Mouse (Mus musculus) megakaryocyte progenitor cell, adult 5-6 weeks (primary cell): Measurements from ENCODE around the gene Ssbp4. TPM values are rescaled to one million over a fixed set of nuclear protein-coding genes. Genes with fewer than 3 reads are reported as not detected.
A peak's percentile ranks its signal among the peaks of the same experiment; 100 is the strongest.

Experiments used
- ATAC-seq: replicated peaks from 2 replicates; pipeline ENCODE4 v1.8.0; 2016; ENCODE audit warnings: mild to moderate bottlenecking, moderate TSS enrichment, inconsistent platforms; ENCODE audit not compliant: poor library complexity
- total RNA-seq, 2 experiments: library from RNA; stranded (forward) in 1 of 2; stranded (reverse) in 1 of 2; fragments of 157-497, 149-512 nt in 1 of 2; fragments of 200-1000 nt in 1 of 2; gene quantifications; 2 replicates each; pipeline versions ENCODE4 v1.2.3 to v1.2.4; 2015 to 2017

Ssbp4 gene
- total RNA-seq, 2 experiments from 2014 or later, result 40.2 to 40.7 TPM

DNA sequence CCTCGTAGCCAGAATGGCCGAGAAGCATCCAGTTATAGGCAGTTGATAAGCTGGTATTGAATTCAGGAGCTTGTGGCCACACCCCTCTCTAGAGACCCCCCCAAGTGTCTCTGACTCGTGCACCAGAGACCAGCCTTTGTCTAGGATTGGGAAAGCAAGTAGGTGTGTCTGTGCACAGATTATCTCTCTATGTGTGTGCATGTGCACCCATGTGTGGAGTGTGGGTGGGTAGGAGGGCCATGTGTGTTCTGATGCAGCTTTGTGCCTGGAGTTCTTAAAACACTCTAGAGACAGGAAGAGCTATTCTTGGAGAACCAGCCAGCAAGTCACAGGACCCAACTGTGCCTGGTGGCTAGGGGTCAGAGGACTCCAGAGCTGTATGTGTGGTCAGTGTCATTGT is 48.1 kb downstream of the Ssbp4 start:
- ATAC-seq, result no peak

DNA sequence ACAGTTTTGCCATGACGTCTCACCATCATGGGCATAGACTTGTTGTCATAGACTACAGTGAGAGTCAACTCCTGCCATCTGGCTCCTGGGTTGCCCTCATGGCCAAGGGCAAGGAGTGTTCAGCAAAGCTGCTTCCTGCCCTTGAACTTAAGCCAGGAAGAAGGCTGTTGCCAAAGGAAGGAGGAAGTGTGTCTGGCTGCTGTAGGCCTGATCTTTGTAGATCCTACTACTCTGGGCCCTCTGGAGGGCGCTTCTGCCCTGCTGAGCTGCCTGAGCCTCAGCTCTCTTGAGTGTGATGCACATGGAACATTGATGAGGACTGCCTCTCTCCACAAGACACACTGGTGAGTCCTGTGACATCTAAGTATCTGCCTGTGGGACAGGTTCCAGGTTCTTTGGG is 48.6 kb downstream of the Ssbp4 start:
- ATAC-seq, result peak; percentile 65

DNA sequence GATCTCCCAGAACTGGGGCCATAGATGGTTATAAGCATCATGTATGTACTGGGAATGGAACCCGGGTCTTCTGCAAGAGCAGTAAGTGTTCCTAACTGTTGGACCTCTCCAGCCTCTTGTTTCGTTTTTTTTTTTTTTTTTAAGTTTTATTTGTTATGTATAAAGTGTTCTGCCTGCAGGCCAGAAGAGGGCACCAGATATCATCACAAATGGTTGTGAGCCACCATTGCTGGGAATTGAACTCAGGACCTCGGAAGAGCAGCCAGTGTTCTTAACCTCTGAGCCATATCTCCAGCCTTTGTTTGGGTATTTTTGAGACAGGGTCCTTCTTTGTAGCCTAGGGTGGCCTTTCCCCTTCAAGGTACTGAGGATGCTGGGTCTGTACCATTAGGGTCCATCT is 49.7 kb downstream of the Ssbp4 start:
- no peak for ATAC-seq

DNA sequence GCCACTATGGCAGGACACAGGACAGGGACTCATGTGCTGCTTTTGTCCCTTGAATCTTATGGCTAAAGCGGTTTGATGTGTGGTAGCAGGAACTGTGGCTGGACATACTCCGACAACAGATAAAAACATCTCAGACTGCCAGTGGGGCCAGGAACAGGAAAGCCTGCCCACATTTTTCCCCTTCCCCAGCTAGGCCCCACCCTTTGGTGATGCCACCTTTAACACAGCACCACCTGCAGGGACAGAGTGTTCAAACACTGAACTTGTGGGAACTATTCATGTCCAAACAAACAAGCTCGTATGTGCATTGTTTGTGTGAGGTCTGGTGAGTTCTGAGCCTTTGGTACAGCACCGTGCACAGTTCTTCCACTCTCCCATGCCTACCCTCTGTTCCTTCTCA is 50.3 kb downstream of the Ssbp4 start:
- ATAC-seq, result peak; percentile 51

DNA sequence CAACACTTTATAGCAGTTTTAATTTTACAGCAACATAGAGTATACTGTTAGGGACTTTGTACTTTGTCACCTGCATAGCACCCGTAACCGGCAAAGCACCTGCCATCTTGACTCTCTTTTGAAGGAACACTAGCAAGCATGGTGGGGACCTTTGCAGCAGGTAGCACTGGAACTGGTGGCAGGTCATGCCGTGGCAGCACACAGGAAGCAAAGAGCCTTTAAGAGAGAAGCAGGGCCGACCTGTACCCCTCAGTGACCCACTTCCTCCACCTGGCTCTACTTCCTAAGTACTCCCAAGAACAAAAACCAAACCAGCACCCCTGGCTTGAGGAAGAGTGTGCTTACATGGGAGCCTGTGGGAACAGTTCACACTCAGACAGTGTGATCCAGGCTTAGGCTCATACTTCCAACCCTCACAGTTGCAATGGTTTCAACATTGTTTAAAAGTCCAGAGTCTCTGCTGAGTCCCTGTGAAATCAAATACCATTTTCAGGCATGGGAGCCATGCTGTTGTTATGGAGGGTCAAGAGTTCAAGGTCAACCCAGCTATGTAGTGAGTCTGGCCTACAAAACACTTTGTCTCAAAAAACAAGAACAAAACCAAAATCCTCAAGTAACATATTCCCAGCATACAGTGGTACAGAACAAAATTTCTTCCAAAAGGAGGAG is 53.5 kb downstream of the Ssbp4 start:
- ATAC-seq, result no peak

DNA sequence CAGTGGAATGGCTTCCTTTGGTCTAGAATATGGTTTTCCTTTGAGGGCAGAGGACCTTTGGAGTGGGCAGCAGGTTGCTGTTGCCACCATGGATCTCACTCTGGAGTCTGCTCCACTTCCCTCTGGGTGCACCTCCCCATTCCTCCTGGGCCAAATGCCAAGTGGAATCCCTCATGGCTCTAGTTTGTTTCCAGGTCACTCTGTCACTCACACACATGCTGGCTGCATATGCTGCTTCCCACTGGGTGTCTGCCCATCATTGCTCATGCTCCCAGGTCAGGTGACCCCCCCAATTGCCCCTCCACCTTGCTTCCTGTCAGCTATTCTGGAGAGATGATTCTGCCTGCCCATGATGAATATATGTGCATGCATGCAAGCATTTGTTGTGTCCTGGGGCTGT is 54.9 kb downstream of the Ssbp4 start:
- ATAC-seq, result no peak

DNA sequence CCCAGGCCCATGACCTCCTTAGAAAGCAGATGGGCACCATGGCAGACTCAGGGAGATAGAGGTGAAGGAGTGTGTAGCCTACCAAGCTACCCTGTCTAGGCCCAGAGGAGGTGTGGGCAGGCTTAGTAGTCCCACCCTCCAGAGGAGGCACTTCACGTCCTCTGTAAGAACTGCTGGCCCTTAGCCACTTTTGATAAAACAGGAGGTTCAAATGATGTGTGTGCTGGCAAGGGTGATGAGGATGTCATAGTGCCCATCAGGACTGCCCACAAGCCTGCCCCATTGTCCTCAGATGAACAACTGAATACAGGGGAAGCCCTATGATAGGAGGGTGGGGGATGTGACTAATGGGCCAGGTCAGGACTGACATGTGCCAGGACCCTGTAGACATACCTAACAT is 55.8 kb downstream of the Ssbp4 start:
- ATAC-seq, result peak; percentile 51

DNA sequence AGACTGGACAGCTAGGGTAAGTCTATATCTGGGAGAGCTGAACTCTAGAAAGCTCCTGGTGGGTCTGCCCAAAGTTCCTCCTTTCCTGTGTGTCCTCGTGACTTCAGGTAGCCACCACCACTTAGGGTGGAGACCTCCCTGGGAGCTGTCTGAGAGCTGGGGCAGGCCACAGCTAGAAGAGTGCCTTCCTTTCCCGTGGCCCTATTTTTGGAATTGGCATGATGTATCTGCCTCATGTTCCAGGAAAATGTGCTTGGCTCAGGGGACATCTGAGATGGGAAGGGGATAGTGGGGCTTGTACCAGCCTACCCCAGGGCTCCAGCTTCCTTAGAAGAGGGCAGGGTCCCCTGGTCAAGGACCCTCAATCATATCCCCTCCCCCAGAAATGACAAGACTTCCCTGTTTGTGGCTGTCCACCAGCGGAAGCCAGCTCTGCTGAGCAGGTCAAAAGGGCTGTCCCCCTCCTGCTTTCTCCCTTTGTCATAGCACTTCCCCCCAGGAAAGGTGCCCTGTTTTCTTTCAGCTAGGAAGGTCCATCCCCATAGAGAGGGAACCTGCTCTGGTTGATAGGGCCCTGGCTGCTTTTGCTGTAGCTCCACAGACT is 57.0 kb downstream of the Ssbp4 start:
- ATAC-seq, result no peak

DNA sequence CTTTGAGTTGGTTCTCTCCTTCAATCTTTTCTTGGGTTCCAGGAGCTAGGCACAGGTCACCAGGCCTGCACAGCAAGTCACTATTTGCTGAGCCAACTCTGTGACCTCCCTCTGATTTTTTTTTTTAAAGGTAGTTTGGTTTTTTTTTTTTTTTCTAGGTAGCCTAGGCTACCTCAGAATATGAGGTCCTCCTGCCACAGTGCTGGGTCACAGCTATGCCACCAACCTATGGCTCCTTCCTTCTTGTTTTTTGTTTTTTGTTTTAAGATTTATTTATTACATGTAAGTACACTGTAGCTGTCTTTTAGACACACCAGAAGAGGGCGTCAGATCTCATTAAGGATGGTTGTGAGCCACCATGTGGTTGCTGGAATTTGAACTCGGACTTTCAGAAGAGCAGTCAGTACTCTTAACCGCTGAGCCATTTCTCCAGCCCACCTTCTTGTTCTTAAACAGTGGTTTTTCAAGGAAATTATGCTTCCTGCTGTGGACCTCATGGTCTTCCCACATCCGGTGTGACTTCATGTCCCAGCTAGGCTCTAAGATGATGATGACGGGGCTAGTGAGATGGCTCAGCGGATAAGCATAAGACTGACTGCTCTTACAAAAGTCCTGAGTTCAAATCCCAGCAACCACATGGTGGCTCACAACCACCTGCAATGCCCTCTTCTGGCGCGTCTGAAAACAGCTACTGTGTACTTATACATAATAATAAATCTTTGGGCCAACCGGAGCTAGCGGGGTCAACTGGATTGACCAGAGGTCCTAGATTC is 59.1 kb downstream of the Ssbp4 start:
- peak; percentile 81 for ATAC-seq

DNA sequence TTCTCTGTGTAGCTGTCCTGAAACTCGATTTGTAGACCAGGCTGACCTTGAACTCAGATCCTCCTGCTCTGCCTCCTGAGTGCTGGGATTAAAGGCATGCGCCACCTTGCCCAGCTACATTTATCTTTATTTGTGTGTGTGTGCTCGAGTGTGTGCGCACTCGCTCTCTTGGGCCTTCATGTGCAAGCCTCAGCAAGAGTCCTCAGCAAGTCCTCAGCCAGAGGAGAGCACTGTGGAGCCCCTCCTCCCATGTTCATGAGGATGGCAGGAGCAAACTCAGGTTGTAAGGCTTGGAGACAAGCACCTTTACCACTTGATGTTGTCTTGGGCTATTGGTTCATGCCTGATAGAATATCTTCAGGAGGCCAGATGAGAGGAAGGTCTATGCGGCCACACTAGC is 60.9 kb downstream of the Ssbp4 start:
- no peak for ATAC-seq

Other genes starting within 250 kb of the Ssbp4 start
- gene Comp, start 235.3 kb downstream of the Ssbp4 start, total RNA-seq (2015), result not detected in 2 replicates
- gene Comp, start 235.3 kb downstream of the Ssbp4 start, total RNA-seq (2017), result 0.07 TPM in 1 of 2 replicates, not detected in the other
- gene Crtc1, start 169.3 kb downstream of the Ssbp4 start, total RNA-seq (2015), result 7.8 and 9.3 TPM in 2 replicates
- gene Crtc1, start 169.3 kb downstream of the Ssbp4 start, total RNA-seq (2017), result 2.7 and 6.6 TPM in 2 replicates
- gene Klhl26, start 131.9 kb downstream of the Ssbp4 start, total RNA-seq (2015), result 4.7 and 5.1 TPM in 2 replicates
- 3.5 and 3.6 TPM in 2 replicates for gene Klhl26, start 131.9 kb downstream of the Ssbp4 start, total RNA-seq (2017)
- gene Tmem59l, start 121.5 kb downstream of the Ssbp4 start, total RNA-seq (2015), result not detected in 2 replicates
- gene Tmem59l, start 121.5 kb downstream of the Ssbp4 start, total RNA-seq (2017), result not detected in 2 replicates
- gene Crlf1, start 115.7 kb downstream of the Ssbp4 start, total RNA-seq (2015), result not detected in 2 replicates
- not detected in 2 replicates for gene Crlf1, start 115.7 kb downstream of the Ssbp4 start, total RNA-seq (2017)
- gene Rex1bd, start 102.1 kb downstream of the Ssbp4 start, total RNA-seq (2015), result 40.6 and 41.3 TPM in 2 replicates
- 42.1 and 50.4 TPM in 2 replicates for gene Rex1bd, start 102.1 kb downstream of the Ssbp4 start, total RNA-seq (2017)
- 3,077 and 3,244 TPM in 2 replicates for gene Uba52, start 98.1 kb downstream of the Ssbp4 start, total RNA-seq (2015)
- 4,035 and 5,307 TPM in 2 replicates for gene Uba52, start 98.1 kb downstream of the Ssbp4 start, total RNA-seq (2017)
- gene Fkbp8, start 81.1 kb downstream of the Ssbp4 start, total RNA-seq (2015), result 74.6 and 90.4 TPM in 2 replicates
- 114 and 133 TPM in 2 replicates for gene Fkbp8, start 81.1 kb downstream of the Ssbp4 start, total RNA-seq (2017)
- 88.0 and 106 TPM in 2 replicates for gene Kxd1, start 80.9 kb downstream of the Ssbp4 start, total RNA-seq (2015)
- gene Kxd1, start 80.9 kb downstream of the Ssbp4 start, total RNA-seq (2017), result 63.1 and 84.4 TPM in 2 replicates
- gene Ell, start 69.4 kb downstream of the Ssbp4 start, total RNA-seq (2015), result 8.5 and 8.7 TPM in 2 replicates
- gene Ell, start 69.4 kb downstream of the Ssbp4 start, total RNA-seq (2017), result 9.1 and 9.5 TPM in 2 replicates
- 26.1 and 39.0 TPM in 2 replicates for gene Isyna1, start 14.5 kb downstream of the Ssbp4 start, total RNA-seq (2015)
- gene Isyna1, start 14.5 kb downstream of the Ssbp4 start, total RNA-seq (2017), result 42.9 and 45.4 TPM in 2 replicates
- gene Lrrc25, start 7.3 kb upstream of the Ssbp4 start, total RNA-seq (2015), result 6.2 and 12.9 TPM in 2 replicates
- gene Lrrc25, start 7.3 kb upstream of the Ssbp4 start, total RNA-seq (2017), result 4.7 and 5.4 TPM in 2 replicates
- gene Gdf15, start 23.6 kb upstream of the Ssbp4 start, total RNA-seq (2015), result not detected in 2 replicates
- gene Gdf15, start 23.6 kb upstream of the Ssbp4 start, total RNA-seq (2017), result not detected in 2 replicates
- gene Pgpep1, start 51.5 kb upstream of the Ssbp4 start, total RNA-seq (2015), result 11.7 and 11.8 TPM in 2 replicates
- gene Pgpep1, start 51.5 kb upstream of the Ssbp4 start, total RNA-seq (2017), result 3.6 and 5.2 TPM in 2 replicates
- gene Lsm4, start 64.4 kb upstream of the Ssbp4 start, total RNA-seq (2015), result 121 and 125 TPM in 2 replicates
- 214 and 249 TPM in 2 replicates for gene Lsm4, start 64.4 kb upstream of the Ssbp4 start, total RNA-seq (2017)
- gene Jund, start 90.1 kb upstream of the Ssbp4 start, total RNA-seq (2015), result 16.1 and 29.1 TPM in 2 replicates
- 19.8 and 21.0 TPM in 2 replicates for gene Jund, start 90.1 kb upstream of the Ssbp4 start, total RNA-seq (2017)
- 0.07 TPM in 1 of 2 replicates, not detected in the other for gene Iqcn, start 94.6 kb upstream of the Ssbp4 start, total RNA-seq (2015)
- not detected in 2 replicates for gene Iqcn, start 94.6 kb upstream of the Ssbp4 start, total RNA-seq (2017)
- gene Gm3336, start 109.7 kb upstream of the Ssbp4 start, total RNA-seq (2015), result not detected in 2 replicates
- gene Gm3336, start 109.7 kb upstream of the Ssbp4 start, total RNA-seq (2017), result 0.12 TPM in 1 of 2 replicates, not detected in the other
- gene Pde4c, start 114.8 kb upstream of the Ssbp4 start, total RNA-seq (2015), result 0.39 TPM in 1 of 2 replicates, not detected in the other
- gene Pde4c, start 114.8 kb upstream of the Ssbp4 start, total RNA-seq (2017), result not detected in 2 replicates
- gene Rab3a, start 145.8 kb upstream of the Ssbp4 start, total RNA-seq (2015), result 2.6 and 3.6 TPM in 2 replicates
- gene Rab3a, start 145.8 kb upstream of the Ssbp4 start, total RNA-seq (2017), result 2.1 and 6.6 TPM in 2 replicates
- gene Mpv17l2, start 152.1 kb upstream of the Ssbp4 start, total RNA-seq (2015), result 37.4 and 41.4 TPM in 2 replicates
- gene Mpv17l2, start 152.1 kb upstream of the Ssbp4 start, total RNA-seq (2017), result 10.2 and 10.4 TPM in 2 replicates
- gene Pik3r2, start 167.8 kb upstream of the Ssbp4 start, total RNA-seq (2015), result 5.7 and 6.0 TPM in 2 replicates
- gene Pik3r2, start 167.8 kb upstream of the Ssbp4 start, total RNA-seq (2017), result 18.1 and 18.5 TPM in 2 replicates
- gene Mast3, start 196.2 kb upstream of the Ssbp4 start, total RNA-seq (2015), result 48.7 and 50.0 TPM in 2 replicates
- gene Mast3, start 196.2 kb upstream of the Ssbp4 start, total RNA-seq (2017), result 13.9 and 16.7 TPM in 2 replicates
- 0.07 and 0.64 TPM in 2 replicates for gene Il12rb1, start 199.6 kb upstream of the Ssbp4 start, total RNA-seq (2015)
- gene Il12rb1, start 199.6 kb upstream of the Ssbp4 start, total RNA-seq (2017), result 1.0 and 1.7 TPM in 2 replicates
- gene Arrdc2, start 230.8 kb upstream of the Ssbp4 start, total RNA-seq (2015), result 6.0 and 8.6 TPM in 2 replicates
- 4.8 and 8.8 TPM in 2 replicates for gene Arrdc2, start 230.8 kb upstream of the Ssbp4 start, total RNA-seq (2017)